Mouse (Mus musculus) testis, adult 2 months (tissue): ENCODE results near the gene Wbp4.
A peak's percentile ranks its signal among the peaks of the same experiment; 100 is the strongest.

ENCODE experiments used
- CTCF ChIP-seq: fragments of 200-500 bp; IDR thresholded peaks from 2 replicates; pipeline ENCODE4 v1.5.1; 2012; ENCODE audit warnings: low read depth, mild to moderate bottlenecking, inconsistent platforms, low read length, moderate library complexity; ENCODE audit not compliant: control insufficient read depth, insufficient read depth, insufficient replicate concordance
- POLR2A ChIP-seq: fragments of 200-500 bp; IDR thresholded peaks from 2 replicates; pipeline ENCODE4 v1.6.1; 2012; ENCODE audit warnings: low read depth, mild to moderate bottlenecking, inconsistent platforms, low read length, moderate library complexity; ENCODE audit not compliant: control insufficient read depth

DNA sequence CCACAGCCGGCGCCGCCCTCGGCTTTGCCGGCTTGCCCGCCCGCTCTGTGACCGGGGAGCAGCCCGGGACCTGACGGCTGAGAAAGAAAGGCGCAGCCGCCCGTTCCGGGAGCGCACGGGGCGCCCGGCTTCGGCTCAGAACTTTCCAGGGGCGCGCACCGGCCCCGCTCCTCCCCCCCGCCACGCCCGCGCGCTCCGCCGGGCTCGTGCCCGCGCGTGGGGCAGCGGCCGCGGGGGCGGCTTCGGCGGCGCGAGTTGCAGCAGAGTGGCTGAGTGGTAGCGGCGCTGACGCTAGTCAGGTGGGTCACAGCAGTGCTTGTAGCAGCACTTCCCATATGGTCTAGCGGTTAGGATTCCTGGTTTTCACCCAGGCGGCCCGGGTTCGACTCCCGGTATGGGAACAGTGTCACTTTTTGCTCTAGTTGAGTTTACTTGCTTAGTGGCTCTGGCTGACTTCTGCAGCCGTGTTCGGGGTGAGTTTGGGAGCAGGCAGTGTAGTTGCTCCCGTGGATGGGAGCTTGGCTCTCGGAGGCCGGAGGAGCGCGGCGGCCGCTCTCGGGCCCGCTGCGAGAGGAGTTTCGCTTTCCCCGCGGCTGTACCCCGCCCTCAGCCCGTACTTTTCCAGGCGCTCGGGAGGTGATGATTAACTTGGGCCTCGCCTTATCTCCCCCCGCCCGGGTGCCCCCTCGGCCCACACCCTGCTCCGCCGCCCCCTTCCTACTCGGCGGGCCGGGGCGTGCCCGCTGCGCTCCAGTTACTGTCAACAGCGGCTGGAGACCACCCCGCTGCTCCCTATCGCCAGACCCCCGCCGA lies at the start of gene Wbp4:
- TF ChIP-seq CTCF (no peak), POLR2A (peak; percentile 20)
